Mouse (Mus musculus) myocyte (in vitro differentiated cells): ENCODE measurements at regions not wholly inside any gene's neighbourhood (a gene's known extent, or its start where the extent isn't known, plus 50 kb on each side); places are given as distances from the start of the nearest gene placed in this dataset.

Experiments
- CEBPB ChIP-seq: IDR thresholded peaks from 2 replicates; pipeline ENCODE4 v1.6.1; 2011; ENCODE audit warnings: mild to moderate bottlenecking, moderate library complexity; ENCODE audit not compliant: poor library complexity, insufficient read depth, severe bottlenecking
- MAX ChIP-seq: IDR thresholded peaks from one replicate; pipeline ENCODE4 v1.6.1; 2011; ENCODE audit warnings: low read depth, mild to moderate bottlenecking, control low read depth
- MYOD1 ChIP-seq, 3 experiments: IDR thresholded peaks; one replicate each; pipeline ENCODE4 v1.6.1; 2011; ENCODE audit warnings: control low read depth in 2 of 3, low read depth in 2 of 3, mild to moderate bottlenecking in 2 of 3, moderate library complexity in 1 of 3; ENCODE audit not compliant: insufficient read length in 2 of 3, control insufficient read depth in 1 of 3
- POLR2A ChIP-seq: IDR thresholded peaks from one replicate; pipeline ENCODE4 v1.6.1; 2011; ENCODE audit warnings: low read depth, mild to moderate bottlenecking, control low read depth, moderate library complexity; ENCODE audit not compliant: insufficient read length
- POLR2AphosphoS2 ChIP-seq: IDR thresholded peaks from one replicate; pipeline ENCODE4 v1.6.1; 2011; ENCODE audit warnings: low read depth, control low read depth; ENCODE audit not compliant: insufficient read length
- SRF ChIP-seq: IDR thresholded peaks from one replicate; pipeline ENCODE4 v1.6.1; 2011; ENCODE audit warnings: low read depth; ENCODE audit not compliant: control insufficient read depth, insufficient read length
- TCF12 ChIP-seq: IDR thresholded peaks from one replicate; pipeline ENCODE4 v1.6.1; 2011; ENCODE audit warnings: mild to moderate bottlenecking, control low read depth; ENCODE audit not compliant: poor library complexity, insufficient read depth, severe bottlenecking
- USF1 ChIP-seq: IDR thresholded peaks from one replicate; pipeline ENCODE4 v1.6.1; 2011; ENCODE audit warnings: low read depth, mild to moderate bottlenecking, control low read depth, moderate library complexity

GRCm38 (mm10) chr2:34042336-34042735 is 154.6 kb upstream of the Mvb12b start:
- TF ChIP-seq POLR2A (no peak), MYOD1 (IDR thresholded peaks at IDR 0.05; ENCODE audit: control insufficient read depth in 1 of 3, insufficient read length in 2 of 3, low read depth in 2 of 3) (no peak), CEBPB (no peak), TCF12 (no peak), SRF (no peak), MAX (no peak), POLR2AphosphoS2 (no peak), USF1 (no peak)
